Mouse (Mus musculus): ENCODE data around the gene Frmpd4.

GRCm38 (mm10) chrX:167491589-167492207 is 1085.3 kb downstream of the Frmpd4 start:
- TF ChIP-seq GATA1 (IDR thresholded peaks at IDR 0.05; ENCODE audit: low read length): no peak
- no peak for TF ChIP-seq TAL1 (IDR thresholded peaks at IDR 0.05; ENCODE audit: low read length)

Measured in erythroblast, embryonic 14.5 days (primary cell).